Mouse (Mus musculus): ENCODE data around the gene Zfp467.

The Zfp467 gene

DNA sequence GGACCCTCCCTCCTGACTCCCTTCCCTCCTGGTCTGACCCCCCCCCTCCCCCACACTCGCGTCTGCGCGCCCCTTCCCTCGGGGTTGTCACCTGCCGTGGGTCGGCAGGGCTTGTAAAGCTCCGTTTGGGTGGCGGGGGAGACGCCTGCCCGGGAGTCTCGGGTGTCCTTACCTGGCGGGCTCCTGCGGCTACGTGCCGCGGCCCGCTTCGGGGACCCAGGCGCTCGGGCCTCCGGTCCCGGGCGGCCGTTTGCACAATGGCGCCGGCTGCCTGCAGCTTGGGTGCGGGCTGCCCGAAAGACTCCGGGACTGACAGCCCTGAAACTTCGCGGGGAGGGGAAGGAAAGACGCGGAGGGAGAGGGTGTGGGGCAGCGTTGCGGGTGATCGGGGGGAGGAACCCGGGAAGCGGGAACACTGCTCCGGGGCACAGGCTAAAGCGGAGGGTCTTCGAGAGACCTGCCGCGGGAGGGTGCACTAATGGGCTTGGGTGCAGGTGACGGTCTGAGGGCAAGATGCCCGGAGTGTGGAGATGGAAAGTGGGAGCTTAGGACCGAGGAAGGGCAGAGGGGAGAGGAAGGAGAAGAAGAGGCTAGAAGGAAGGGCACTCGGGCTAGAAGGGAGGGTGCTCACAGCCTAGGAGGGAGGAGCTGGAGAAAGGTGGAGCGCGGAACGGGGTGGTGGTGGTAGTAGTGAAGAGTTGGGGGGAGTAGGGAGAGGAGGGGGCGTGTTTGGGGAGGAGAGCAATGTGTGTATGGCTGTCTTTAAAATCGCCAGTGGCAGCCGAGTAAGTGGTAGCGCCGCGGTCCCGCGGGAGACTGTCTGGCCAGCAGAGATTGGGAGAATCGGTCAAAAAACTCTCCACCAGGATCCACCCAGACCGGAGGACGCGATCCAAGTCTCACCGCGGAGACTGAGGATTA lies at the start of gene Zfp467:
Zfp467 (minus strand) TSS at position 645 of the 921 bp plus-strand sequence.
- peak; percentile 71 for DNase-seq

DNA sequence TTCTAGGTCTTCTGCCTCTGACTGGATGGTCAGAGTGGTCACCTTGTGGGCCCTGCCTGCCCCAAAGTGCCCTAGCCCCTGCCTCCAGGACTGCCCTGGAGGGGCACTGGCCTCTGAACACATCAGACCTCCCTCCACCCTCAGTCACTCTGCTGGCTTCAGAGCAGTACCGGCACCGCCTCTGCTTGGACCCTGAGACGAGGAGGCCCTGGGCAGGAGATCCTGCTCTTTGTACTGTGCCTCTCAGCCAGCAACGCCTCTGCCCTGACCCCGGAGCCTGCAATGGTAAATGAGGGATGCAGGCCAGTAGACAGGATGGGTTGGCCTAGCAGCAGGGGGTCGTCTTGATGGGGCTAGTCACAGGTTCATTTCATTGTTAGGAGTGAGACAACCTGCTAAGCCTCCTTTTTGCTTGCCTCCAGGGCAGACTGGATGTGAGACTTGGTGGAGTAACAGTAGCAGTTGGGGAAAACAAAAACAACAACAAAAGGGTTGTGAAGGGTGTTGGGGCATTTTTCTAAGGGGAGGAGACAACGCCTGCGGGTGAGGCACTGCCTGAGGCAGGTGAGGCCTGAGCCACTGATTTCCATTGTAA lies 47.6 kb upstream of the Zfp467 start:
- DNase-seq = no peak

DNA sequence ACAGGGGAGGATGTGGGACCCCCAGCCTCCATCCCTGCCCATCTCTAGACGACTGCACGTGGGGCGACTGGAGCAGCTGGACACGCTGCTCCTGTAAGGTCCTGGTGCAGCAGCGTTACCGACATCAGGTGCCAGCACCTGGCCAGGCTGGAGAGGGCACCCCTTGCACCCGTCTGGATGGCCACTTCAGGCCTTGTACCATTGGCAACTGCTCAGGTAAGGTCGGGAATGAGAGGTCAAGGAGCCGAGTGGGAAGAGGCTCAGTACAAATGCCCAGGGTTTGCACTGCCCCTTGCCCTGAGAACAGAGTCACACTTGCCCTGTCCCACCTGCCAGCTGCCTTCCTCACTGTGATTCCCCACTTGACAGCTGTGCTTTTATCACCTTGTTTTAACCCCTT lies 45.7 kb upstream of the Zfp467 start:
- DNase-seq = no peak

DNA sequence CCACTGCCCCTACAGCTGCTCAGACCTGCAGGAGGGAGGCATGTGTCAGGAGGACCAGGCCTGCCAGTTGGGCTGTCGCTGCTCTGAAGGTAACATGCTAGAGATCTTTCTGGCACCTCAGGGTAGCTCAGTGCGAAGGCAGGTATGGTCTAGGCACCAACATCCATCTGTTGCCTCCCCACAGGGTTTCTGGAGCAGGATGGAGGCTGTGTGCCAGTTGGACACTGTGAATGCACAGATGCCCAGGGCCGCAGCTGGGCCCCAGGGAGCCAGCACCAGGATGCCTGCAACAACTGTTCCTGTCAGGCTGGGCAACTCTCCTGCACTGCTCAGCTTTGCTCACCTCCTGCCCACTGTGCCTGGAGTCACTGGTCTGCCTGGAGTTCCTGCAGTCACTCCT lies 44.1 kb upstream of the Zfp467 start:
- DNase-seq = peak; percentile 31

DNA sequence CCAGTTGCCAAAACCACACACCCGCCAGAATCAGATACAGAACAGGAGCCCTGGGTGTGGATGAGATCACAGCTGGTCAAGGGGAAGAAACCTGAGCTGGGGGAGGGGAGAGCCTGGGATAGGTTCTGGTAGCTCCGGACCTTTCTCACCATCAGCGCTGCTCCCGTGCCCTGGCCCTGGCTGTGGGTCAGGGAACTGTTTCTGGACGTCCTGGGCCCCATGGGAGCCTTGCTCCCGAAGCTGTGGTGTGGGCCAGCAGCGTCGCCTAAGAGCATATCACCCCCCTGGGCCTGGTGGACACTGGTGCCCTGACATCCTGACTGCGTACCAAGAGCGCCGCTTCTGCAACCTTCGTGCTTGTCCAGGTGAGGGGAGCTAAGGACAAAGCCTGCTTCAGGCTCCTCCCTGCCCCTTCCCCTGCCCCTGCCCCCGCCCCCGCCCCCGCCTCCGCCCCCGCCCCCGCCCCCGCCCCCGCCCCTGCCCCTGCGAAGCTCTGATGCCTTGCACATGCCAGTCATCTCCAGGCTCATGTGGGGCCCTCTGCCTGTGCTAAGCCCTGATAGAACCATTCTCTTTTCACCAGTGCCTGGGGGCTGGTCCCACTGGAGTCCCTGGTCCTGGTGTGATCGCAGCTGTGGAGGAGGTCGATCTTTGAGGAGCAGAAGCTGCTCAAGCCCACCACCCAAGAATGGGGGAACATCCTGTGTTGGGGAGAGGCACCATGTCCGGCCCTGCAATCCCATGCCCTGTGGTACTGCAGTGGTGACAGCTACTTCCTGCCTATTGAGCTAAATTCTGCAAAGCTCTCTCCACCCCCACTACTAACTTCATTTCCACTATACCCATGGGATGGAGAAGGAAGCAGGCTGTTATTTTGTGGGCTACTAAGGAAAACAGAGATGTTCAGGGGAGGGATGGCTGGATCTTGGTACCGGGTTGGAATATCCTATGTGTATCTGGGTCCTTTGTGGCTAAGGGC lies 42.4 kb upstream of the Zfp467 start:
- no peak for DNase-seq

DNA sequence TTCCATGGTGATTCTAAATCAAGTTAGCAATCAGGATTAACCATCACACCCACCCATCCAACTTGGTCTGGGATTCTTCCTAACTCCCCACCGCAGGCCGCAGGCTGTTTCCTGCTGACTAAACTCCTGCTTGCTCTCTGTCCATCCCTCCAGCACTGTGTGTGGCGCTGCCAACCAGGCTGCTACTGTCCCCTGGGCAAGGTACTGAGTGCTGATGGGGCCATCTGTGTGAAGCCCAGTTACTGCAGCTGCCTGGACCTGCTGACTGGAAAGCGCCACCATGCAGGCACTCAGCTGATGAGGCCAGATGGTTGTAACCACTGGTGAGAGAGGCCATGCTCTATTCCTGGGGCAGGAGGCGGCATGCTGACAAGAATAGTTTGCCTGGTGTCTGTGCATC lies 36.9 kb upstream of the Zfp467 start:
- DNase-seq = no peak

DNA sequence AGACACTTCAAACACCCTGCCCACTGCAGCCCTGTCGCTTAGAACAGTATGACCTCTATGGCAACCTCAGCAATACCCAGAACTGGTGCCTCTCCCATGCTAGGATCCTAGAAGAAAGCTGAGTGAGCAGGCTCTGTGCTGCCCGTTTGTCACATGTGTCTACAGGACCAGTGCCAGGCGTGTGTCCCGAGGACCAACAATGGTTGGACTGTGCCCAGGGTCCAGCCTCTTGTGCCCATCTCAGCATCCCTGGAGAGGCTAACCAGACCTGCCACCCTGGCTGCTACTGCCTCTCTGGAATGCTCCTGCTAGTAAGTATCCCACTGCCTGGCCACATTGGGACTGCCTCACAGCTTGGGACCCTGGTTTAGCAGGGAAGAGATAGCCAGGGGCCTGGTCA lies 32.8 kb upstream of the Zfp467 start:
- DNase-seq = no peak

DNA sequence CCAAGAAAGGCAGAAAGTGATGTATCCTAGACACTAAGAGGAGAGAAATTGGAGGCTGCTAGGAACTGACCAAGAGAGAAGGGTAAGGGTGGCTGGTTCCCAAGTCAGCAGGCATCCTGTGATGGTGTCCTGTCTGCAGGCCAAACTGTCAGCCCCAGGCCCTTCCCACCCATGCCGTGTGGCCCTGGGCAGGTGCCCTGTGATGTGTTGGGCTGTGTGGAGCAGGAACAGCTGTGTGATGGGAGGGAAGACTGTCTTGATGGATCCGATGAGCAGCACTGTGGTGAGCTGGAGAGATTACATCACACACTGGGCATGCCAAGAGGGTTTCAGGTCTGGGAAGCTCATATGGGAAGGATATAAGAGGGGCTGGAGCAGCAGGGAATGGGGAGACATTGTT lies 25.1 kb upstream of the Zfp467 start:
- DNase-seq = no peak

DNA sequence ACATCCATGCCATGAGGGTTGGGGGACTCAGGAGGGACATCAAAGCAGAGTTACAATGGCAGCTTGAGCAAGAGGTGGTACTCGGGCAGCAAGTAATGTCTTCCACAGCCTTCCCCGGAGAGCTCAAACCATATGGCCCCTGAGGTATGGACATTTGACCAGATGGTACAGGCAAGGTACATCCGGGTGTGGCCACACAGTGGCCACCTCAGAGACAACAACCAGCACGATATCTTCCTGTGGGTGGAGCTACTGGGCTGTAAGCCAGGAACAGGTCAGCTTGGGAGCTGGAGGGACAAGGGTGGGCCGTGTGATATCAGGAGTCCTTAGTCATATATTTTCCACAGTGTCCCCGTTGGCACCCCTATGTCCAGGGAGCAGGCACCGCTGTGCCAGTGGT lies 21.9 kb upstream of the Zfp467 start:
- no peak for DNase-seq

DNA sequence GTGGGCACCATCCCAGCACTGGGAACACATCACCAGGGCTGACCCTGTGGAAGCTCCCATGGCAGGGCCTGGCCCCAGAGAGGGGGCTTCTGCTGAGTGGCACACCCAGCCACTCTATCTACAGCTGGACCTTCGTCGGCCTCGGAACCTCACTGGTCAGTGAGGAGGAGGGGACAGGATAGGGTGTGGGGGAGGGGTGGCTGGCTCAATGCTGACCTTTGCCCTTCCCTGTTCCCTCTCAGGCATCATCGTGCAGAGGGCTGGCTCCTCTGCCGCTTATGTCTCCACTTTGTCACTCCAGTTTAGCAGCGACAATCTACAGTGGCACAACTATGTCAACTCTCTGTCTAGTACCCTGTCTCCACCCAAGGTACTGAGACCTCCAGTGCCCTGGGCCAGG lies 21.1 kb upstream of the Zfp467 start:
- no peak for DNase-seq

DNA sequence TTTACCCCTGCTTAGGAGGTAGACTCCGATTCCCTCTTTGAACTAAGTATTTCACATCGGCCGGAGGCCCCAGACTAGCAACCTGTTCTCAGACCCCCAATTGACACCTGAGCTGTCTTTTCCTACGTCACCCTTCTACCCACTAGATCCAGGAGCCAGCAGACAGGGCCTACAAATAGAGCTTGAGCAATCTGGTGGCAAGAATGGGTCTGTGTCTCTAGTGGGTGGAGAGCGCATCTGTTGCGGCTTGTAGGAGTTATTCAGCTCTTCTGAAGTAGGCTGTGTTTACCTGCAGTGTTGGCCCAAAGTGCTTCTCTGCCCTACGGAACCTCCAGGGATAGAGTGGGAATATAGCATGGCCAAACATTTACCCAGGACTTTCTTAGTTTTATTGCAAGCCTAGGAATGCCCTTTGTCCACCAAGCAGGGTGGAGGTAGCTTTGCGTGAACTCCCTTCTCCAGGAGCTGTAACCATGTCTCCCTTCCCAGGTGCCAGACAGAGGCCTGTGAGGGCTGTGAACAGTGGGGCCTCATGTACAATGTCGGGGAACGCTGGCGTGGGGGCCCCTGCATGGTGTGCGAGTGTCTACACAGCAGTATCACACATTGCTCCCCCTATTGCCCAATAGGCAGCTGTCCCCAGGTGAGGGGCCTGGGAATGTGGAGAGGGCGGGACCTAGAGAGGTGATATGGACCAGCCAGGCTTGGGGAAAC lies 19.5 kb upstream of the Zfp467 start:
- DNase-seq = no peak

DNA sequence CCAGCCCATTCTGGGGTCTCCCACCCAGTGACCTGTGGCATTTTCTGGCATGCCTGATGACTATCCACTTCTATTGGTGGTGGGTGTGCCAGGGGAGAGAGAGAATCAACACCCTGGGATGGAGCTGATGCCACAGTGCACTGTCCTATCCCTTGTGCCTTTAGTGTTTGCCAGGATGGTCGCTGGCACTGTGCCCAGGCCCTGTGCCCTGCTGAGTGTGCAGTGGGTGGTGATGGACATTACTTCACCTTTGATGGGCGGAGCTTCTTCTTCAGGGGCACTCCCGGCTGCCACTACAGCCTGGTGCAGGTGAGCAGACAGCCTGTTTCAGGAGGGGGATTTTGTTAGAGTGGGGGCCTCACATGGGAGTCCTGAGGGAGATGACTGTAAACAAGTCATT lies 7.1 kb upstream of the Zfp467 start:
- no peak for DNase-seq

DNA sequence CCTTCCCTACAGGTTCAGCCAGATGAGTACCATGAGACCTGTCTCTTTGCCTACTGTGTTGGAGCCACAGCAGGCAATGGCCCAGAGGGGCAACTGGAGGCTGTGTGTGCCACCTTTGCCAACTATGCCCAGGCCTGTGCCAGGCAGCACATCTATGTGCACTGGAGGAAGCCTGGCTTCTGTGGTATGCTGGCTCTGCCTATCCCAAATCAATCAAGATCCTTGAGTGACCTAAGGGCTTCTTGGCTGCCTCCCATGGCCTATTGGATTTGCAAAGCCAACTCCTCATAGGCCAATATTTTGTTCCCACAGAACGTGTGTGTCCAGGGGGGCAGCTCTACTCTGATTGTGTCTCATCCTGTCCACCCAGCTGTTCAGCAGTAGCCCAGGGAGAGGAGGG lies 6.5 kb upstream of the Zfp467 start:
- DNase-seq = no peak

DNA sequence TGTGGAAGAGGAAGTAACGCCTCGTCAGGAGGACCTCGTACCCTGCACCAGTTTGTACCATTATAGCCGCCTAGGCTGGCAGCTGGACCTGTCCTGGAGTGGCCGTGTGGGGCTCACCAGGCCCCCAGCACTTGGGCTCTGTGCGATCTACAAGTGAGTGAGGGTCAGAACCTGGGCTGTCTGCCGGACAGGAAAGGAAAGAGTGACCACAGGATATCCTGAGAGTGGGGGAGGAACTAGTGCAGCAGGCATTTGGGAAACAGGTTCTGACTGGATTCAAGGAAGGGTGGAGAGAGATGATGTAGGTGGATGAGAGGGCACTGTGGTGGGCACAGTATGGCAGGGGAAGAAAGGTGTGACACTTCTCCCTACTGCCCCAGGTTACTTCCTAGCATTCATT lies 2.9 kb upstream of the Zfp467 start:
- DNase-seq = no peak

DNA sequence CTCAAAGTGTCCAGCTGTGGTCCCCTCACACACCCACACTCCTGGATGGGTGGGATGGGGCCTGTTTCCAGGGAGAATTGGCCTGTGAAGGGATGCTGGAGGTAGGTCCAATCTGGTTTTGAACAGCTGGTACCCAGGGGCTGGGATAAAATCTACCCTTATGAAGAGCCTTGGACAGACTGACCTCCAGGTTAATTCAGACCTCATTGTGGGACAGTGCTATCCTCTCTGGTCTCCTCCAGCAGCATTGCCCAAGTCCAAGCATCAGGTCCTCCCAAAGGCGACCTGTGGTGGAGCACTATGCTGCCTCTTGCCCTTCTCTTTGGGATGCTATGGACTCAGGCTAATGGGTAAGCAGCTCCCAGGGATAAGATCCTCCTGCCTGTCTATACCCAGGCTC lies 2.3 kb upstream of the Zfp467 start, which contains the start of gene Sspo:
Sspo (plus strand) TSS at position 301 of the 400 bp plus-strand sequence.
- DNase-seq = no peak

DNA sequence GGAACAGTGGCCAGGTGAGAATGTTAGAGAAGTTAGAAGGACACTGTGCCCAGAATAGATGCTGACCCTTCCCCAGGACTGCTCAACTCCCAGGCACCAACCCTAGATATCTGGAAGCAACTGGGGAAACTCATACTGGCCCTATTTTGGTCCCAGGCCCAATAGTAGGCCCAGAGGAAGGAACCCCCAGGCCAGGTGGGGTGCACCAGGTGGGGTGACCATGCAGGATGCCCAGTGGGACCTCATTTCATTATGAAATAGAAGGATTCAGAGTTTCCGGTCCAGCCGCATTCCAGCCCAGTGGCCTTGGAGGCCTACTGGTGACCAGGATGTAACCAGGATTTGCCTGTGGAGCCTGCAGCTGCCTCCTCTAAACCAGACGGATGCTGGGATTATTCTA lies 1.3 kb upstream of the Zfp467 start:
- no peak for DNase-seq

DNA sequence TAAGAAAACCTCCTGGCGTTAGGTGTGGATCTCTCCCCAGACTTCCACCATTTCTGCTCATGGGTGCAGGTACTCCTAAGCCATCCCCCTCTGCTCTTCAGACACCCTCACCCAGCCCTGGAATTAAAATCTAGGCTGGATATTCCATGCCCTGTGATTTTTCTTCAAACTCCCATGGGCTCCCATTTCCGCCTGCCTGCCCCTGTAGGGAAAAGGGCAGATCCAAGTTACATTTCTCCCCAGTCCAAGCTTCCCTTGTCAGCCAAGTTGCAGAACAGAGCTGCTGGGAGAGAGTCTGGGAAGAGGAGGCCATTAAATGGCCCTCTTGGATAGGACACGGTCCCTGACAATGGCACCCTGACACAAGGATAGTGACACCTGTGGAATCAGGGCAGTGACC lies 631 bp upstream of the Zfp467 start:
- DNase-seq = no peak

DNA sequence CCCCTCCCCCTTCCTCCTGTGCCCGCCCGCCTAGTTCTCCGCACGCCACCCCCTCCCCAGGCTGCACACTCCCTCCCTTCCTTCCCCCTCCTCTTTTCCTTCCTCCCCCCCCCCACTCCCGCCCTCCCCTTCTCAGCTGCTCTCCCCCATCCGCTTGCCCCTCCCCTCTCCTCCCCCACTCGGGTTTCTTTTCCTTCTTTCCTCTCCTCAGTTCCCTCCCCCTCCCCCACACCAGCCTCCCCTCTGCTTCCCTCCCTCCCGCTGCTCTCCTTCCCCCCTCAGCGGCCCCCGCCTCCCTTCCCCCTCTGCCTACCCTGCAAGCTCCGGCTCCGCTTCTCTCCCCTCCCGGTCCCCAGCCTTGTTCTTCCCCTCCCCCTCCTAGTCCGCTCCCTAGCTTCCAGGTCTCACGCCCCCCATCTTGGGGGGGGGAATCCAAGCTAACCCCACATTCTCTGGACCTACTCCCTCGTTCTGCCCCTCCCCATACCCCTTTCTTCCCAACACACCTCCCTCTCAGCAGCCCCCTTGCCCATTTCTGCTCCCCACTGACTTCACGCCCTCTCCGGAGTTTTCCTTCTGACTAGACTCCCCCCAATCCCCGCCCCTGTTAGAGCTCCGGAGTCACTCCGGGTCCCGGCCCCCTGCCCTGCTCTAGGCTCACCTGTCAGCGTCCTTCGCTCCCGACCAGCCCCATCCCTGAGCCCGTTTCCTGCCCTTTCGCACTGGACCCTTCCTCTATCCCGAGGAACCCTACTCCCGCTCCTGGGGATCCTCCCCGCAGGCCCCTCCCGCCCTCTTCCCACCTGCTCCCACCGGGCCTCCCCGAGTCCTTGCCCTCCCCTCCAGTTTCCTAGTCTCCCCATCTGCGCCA lies 1.1 kb downstream of the Zfp467 start:
- DNase-seq = peak; percentile 66

DNA sequence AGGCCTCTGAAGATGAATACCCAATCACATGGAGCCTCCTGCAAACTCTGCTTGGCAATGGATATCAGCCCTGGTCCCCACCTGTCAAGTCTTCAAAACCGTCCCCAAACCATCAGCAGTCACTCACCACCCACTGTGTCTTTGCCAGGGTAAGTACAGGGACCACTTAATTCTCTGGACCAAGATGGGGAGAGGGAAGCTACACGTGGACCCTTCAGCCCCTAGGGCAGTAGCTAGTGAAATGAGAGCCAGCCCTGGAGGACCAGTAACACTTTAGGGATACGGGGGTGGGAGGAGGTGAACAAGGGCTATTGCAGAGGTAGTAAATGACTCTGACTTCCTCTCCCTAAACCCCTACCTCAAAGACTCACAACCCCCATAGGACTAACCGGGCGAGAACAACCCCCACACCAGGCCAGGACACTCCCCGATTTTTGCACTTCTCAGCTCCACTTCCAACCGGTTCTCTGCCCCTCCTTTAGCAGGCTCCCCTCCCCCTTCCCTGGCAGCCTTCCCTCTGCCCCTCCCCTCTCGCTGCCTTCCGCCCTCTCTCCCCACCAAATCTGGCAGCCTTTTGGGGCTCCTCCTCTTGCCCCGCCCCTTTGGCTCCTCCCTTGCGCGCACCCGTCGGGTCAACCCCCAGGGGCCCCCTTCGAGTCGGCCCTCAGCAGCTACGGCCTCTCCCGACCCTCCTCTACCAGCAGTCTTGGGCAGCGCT lies 1.9 kb downstream of the Zfp467 start:
- peak; percentile 90 for DNase-seq

DNA sequence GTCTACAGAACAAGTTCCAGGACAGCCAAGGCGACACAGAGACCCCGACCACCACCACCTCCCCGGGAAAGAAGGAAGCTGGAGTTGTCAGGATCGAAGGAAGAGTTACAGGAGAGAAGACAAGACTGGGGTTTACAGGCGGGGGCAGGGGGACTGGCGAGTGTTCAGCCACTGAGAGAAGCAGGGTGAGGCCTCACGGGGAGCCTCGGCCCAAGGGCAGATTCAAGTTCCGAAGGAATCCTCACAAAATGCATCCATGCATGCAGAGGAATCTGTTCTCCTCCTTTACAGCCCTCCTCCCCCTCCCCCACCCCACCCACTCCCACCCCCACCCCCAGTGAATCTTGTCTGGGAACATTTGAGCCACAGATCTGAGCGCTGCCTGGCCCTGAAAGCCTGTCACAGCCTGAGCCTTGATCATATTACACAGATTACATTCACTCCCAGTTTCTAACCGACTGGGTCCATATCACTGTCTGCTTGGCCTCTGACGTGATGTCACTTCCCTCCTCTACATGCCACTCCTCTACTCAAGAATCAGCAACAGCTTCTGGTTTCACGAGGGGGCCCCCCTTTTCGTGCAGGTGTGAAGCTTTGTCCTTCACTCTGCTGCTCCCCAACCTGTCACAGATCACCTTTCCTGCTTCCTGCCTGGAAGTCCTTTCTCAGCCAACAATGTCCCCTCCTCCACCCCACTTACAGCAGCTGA lies 5.2 kb downstream of the Zfp467 start:
- no peak for DNase-seq

Measured in cerebellum, adult 11 months (tissue).